Mouse (Mus musculus) bone marrow, adult 2 months (tissue): ENCODE results near the gene Calu. TPM values are rescaled to one million over a fixed set of nuclear protein-coding genes. Genes with fewer than 3 reads are reported as not detected.

Source experiments
- H3K27ac ChIP-seq: fragments of 200-500 bp; 2 replicates; pipeline ENCODE4 v1.5.1; 2012; ENCODE audit warnings: low read depth, mild to moderate bottlenecking, control low read depth, inconsistent platforms, low read length; ENCODE audit not compliant: control insufficient read depth, poor library complexity, insufficient read depth
- H3K4me1 ChIP-seq: fragments of 200-500 bp; 2 replicates; pipeline ENCODE4 v1.6.1; 2011; ENCODE audit warnings: low read length; ENCODE audit not compliant: control insufficient read depth, insufficient read depth
- H3K4me3 ChIP-seq: fragments of 200-500 bp; replicated peaks from 2 replicates; pipeline ENCODE3; 2011; ENCODE audit warnings: mild to moderate bottlenecking, low read depth, low read length, control low read depth; ENCODE audit not compliant: control insufficient read depth
- CTCF ChIP-seq: fragments of 200-500 bp; IDR thresholded peaks from 2 replicates; pipeline ENCODE4 v1.5.1; 2011; ENCODE audit warnings: low read length, control low read depth; ENCODE audit not compliant: control insufficient read depth, insufficient read depth
- POLR2A ChIP-seq: fragments of 200-500 bp; IDR thresholded peaks from 2 replicates; pipeline ENCODE4 v1.6.1; 2011; ENCODE audit warnings: low read depth, mild to moderate bottlenecking, control low read depth, low read length, borderline replicate concordance; ENCODE audit not compliant: control insufficient read depth
- WGBS: fragments of 180-500 bp; shearing (Covaris S2); methylation state at CpG from one replicate; pipeline ENCODE4 v1.1.7; 2018; 5-methylcytosine and 5-hydroxymethylcytosine counted together
- polyA plus RNA-seq: library from polyadenylated mRNA; stranded (reverse); fragments of >200 nt; gene quantifications from 2 replicates; pipeline ENCODE4 v1.2.4, GENCODE M21; 2011; ENCODE audit warnings: low replicate concordance; ENCODE audit not compliant: missing spikeins, insufficient read depth, insufficient read length

Gene Calu
- polyA plus RNA-seq, result 18.1 and 57.8 TPM in 2 replicates

- TF ChIP-seq POLR2A, result peak; percentile 74; the same call in 1 of the 2 replicates
- TF ChIP-seq CTCF, result no peak; the same call in 1 of the 2 replicates
- WGBS, result under 1% methylated on average over 55 of the region's 55 CpGs
- Histone ChIP-seq H3K4me3 (peak within 1 kb of the TSS; percentile 96), H3K4me1 (no peaks in the 10 kb centered on the region; the same call in 1 of the 2 replicates), H3K27ac (peak within 1 kb of the TSS; percentile 70)
These were observed at the start of gene Calu for GRCm38 (mm10) chr6:29347665-29348370. Calu (plus strand) TSS chr6:29348069.

DNA sequence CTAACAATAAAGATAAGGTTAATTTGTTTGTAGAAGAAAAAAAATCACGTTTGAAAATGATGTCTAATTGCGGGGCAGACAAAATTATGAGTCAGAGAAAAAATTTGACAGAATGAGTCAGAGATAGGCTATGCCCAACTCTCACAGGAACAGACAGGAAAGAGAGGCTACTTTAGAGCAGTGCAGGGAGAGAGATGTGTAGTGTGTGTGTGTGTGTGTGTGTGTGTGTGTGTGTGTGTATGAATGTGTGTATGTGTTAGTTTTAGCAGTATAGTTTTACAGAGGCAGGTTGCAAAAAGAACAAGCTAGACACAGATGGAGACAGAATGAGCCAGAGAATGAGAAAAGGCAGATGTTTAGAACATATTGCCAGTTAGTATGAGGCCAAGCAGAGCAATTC is 48.8 kb upstream of the Calu start:
- no peaks in the 10 kb centered on the region for H3K4me1 ChIP-seq
- no peak overlapping the region for H3K27ac ChIP-seq
- WGBS, result 62% methylated on average over 2 of the region's 2 CpGs
- TF ChIP-seq POLR2A, result no peak
- H3K4me3 ChIP-seq, result no peak overlapping the region

DNA sequence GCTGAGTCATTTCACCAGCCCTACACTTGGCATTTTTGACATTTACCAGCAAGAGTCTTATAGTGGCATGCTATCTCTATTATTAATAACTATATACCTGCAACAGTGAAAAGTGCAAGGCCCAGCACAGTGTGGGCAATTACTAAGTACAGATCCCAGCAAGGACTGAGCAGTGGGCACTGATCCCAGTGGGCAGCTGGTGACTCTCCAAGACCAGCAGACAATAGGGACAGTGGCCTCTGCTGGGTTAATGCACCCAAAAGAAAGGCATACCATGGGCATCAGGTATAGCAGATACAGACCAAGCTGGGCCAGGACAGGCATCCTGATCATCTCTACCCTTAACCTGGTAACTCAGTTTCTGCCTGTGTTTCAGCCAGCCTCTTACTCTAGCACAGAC is 44.6 kb upstream of the Calu start:
- no peak overlapping the region for H3K27ac ChIP-seq
- no peaks in the 10 kb centered on the region for H3K4me1 ChIP-seq
- TF ChIP-seq POLR2A, result no peak
- TF ChIP-seq CTCF, result no peak
- H3K4me3 ChIP-seq, result no peak overlapping the region

DNA sequence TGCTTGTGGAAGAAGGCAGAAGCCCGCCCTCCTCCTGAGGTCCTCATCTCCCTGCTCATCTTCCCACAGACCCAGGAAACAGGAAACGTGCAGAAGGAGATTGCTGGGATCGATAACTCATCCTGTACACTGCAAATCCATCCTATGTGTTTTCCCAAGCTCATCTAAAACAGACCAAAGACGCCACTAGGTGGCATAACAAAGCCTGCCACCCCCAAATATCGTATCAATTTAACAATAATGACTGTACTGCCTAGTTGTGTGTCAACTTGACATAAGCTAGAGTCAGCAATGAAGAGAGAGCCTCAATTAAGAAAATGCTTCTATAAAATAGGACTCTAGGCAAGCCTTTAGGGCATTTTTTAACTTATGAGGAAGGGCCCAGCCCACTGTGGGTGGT is 44.1 kb upstream of the Calu start:
- Histone ChIP-seq H3K4me1 (no peaks in the 10 kb centered on the region), H3K4me3 (no peak overlapping the region), H3K27ac (no peak overlapping the region)
- WGBS, result 49% methylated on average over 5 of the region's 5 CpGs
- TF ChIP-seq CTCF, result no peak
- no peak for TF ChIP-seq POLR2A

DNA sequence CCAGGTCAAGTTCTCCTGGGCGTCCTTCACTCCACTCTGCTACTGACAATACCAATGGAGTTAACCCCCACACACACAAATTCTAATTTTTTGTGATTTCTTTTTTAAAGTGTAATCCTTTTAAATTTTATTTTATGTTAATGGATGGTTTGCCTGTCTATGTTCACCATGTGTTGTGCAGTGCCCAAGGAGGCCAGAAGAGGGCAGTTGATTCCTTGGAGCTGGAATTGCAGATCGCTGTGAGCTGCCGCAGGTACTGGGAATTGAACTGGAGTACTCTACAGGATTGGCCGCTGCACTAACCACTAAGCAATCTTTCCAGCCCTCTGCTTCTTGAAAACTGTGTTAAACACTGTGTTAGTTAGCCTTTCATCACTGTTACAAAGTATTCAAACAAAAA is 42.4 kb upstream of the Calu start:
- no peak overlapping the region for H3K4me3 ChIP-seq
- no peaks in the 10 kb centered on the region for H3K4me1 ChIP-seq
- no peak overlapping the region for H3K27ac ChIP-seq
- TF ChIP-seq CTCF, result no peak
- no peak for TF ChIP-seq POLR2A
- WGBS, result 88% methylated on average over 4 of the region's 4 CpGs

DNA sequence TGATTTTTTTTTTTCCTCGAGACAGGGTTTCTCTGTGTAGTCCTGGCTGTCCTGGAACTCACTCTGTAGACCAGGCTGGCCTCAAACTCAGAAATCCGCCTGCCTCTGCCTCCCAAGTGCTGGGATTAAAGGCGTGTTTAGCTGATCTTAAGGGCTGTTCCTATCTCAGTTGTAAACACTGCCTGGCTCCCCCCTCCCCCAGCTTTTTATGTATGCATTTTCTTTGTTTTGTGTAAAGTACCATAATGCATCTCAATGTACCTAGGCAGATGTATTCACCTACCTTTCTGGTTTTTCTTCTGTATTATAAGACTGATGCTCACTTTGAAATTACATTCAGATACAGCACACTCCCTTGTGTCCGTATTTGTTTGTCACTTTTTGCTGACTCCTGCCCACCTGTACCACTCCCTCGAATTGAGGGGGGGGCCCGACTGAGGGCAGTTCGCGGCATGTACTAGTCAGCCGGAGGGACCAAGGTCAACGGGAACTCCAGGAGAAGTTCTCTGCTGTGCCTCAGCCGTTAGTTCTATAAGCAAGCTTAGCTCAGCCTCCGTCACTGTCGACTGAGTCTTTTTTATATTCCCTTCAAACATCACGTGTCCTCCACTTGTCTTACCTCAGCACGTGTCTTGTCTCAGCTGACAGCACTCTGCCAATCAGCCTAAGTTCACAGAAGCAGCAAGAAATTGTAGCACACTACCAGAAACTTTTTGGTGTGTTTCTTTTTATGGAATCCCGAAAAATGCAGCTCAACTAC is 38.8 kb upstream of the Calu start:
- 86% methylated on average over 16 of the region's 16 CpGs for WGBS

GRCm38 (mm10) chr6:29313690-29314202 is 34.1 kb upstream of the Calu start:
- H3K4me1 ChIP-seq, result no peaks in the 10 kb centered on the region
- no peak overlapping the region for H3K27ac ChIP-seq
- WGBS, result 82% methylated on average over 14 of the region's 14 CpGs
- TF ChIP-seq CTCF (no peak), POLR2A (no peak)
- no peak overlapping the region for H3K4me3 ChIP-seq

More for the DNA sequence above, 38.8 kb upstream of the Calu start:
- no peak overlapping the region for H3K27ac ChIP-seq
- H3K4me1 ChIP-seq, result no peaks in the 10 kb centered on the region
- no peak overlapping the region for H3K4me3 ChIP-seq
- TF ChIP-seq CTCF, result no peak
- no peak for TF ChIP-seq POLR2A

- Histone ChIP-seq H3K4me3 (no peak overlapping the region), H3K4me1 (no peaks in the 10 kb centered on the region; the same call in 1 of the 2 replicates), H3K27ac (no peak overlapping the region)
- TF ChIP-seq POLR2A (no peak), CTCF (no peak)
- WGBS, result 75% methylated on average over 2 of the region's 2 CpGs
These were observed 30.6 kb upstream of the Calu start for GRCm38 (mm10) chr6:29317286-29317685.

GRCm38 (mm10) chr6:29317941-29318340 is 29.9 kb upstream of the Calu start:
- Histone ChIP-seq H3K27ac (no peak overlapping the region), H3K4me1 (no peaks in the 10 kb centered on the region; the same call in 1 of the 2 replicates), H3K4me3 (no peak overlapping the region)
- TF ChIP-seq POLR2A (no peak), CTCF (no peak)
- WGBS, result 81% methylated on average over 3 of the region's 3 CpGs
